Mouse (Mus musculus) mature B cell (primary cell): Measurements from ENCODE around the gene Hs1bp3.

Experiments
- in situ Hi-C: fragments of 300-500 bp; cut with MboI; formaldehyde crosslinking; loops from 2 replicates; pipeline ENCODE4 v1.14.3; 2019

Hs1bp3 gene

GRCm38 (mm10) chr12:8313270-8313771 is at the start of gene Hs1bp3:
Gene Hs1bp3, plus strand, starts transcription at chr12:8313432.
- in situ Hi-C loops = no loop called here

- in situ Hi-C loops = no loop called here
Observed at GRCm38 (mm10) chr12:8266311-8266710, 46.9 kb upstream of the Hs1bp3 start.

GRCm38 (mm10) chr12:8269627-8270026 is 43.6 kb upstream of the Hs1bp3 start:
- in situ Hi-C loops = no loop called here

GRCm38 (mm10) chr12:8271405-8271804 is 41.8 kb upstream of the Hs1bp3 start:
- in situ Hi-C loops = no loop called here

GRCm38 (mm10) chr12:8273471-8274171 is 39.6 kb upstream of the Hs1bp3 start:
- in situ Hi-C loops = no loop called here

- in situ Hi-C loops = loop anchor here (25.0 kb wide), 1 partner anchor 213 kb away; no protein-coding TSS in a partner anchor
Observed at GRCm38 (mm10) chr12:8275424-8275823, 37.8 kb upstream of the Hs1bp3 start.

- in situ Hi-C loops = loop anchor here (25.0 kb wide), 1 partner anchor 219 kb away; no protein-coding TSS in a partner anchor
Observed at GRCm38 (mm10) chr12:8281225-8282017, 31.8 kb upstream of the Hs1bp3 start.

GRCm38 (mm10) chr12:8287970-8288369 is 25.3 kb upstream of the Hs1bp3 start:
- in situ Hi-C loops = loop anchor here (25.0 kb wide), 1 partner anchor 226 kb away; no protein-coding TSS in a partner anchor

GRCm38 (mm10) chr12:8289099-8289498 is 24.1 kb upstream of the Hs1bp3 start:
- in situ Hi-C loops = loop anchor here (25.0 kb wide), 1 partner anchor 227 kb away; no protein-coding TSS in a partner anchor

GRCm38 (mm10) chr12:8289499-8289898 is 23.7 kb upstream of the Hs1bp3 start:
- in situ Hi-C loops = loop anchor here (25.0 kb wide), 1 partner anchor 227 kb away; no protein-coding TSS in a partner anchor

GRCm38 (mm10) chr12:8291157-8291853 is 21.9 kb upstream of the Hs1bp3 start:
- in situ Hi-C loops = loop anchor here (25.0 kb wide), 1 partner anchor 229 kb away; no protein-coding TSS in a partner anchor

GRCm38 (mm10) chr12:8295307-8295913 is 17.8 kb upstream of the Hs1bp3 start:
- in situ Hi-C loops = loop anchor here (25.0 kb wide), 1 partner anchor 233 kb away; no protein-coding TSS in a partner anchor

- in situ Hi-C loops = loop anchor here (25.0 kb wide), 1 partner anchor 234 kb away; no protein-coding TSS in a partner anchor
Observed at GRCm38 (mm10) chr12:8296154-8296553, 17.1 kb upstream of the Hs1bp3 start.

- in situ Hi-C loops = loop anchor here (25.0 kb wide), 1 partner anchor 235 kb away; no protein-coding TSS in a partner anchor
Observed at GRCm38 (mm10) chr12:8297586-8298214, 15.5 kb upstream of the Hs1bp3 start.

- in situ Hi-C loops = loop anchor here (25.0 kb wide), 1 partner anchor 236 kb away; no protein-coding TSS in a partner anchor
Observed at GRCm38 (mm10) chr12:8298361-8299142, 14.7 kb upstream of the Hs1bp3 start.

- in situ Hi-C loops = loop anchor here (25.0 kb wide), 1 partner anchor 237 kb away; no protein-coding TSS in a partner anchor
Observed at GRCm38 (mm10) chr12:8299143-8300110, 13.8 kb upstream of the Hs1bp3 start.

GRCm38 (mm10) chr12:8300111-8300480 is 13.1 kb upstream of the Hs1bp3 start:
- in situ Hi-C loops = no loop called here

GRCm38 (mm10) chr12:8300521-8300920 is 12.7 kb upstream of the Hs1bp3 start:
- in situ Hi-C loops = no loop called here
